Mouse (Mus musculus): Measurements from ENCODE around the gene Acsm5. TPM values are rescaled to one million over a fixed set of nuclear protein-coding genes. Genes with fewer than 3 reads are reported as not detected.

Gene Acsm5
- total and polyA plus RNA-seq, 3 experiments, result not detected

DNA sequence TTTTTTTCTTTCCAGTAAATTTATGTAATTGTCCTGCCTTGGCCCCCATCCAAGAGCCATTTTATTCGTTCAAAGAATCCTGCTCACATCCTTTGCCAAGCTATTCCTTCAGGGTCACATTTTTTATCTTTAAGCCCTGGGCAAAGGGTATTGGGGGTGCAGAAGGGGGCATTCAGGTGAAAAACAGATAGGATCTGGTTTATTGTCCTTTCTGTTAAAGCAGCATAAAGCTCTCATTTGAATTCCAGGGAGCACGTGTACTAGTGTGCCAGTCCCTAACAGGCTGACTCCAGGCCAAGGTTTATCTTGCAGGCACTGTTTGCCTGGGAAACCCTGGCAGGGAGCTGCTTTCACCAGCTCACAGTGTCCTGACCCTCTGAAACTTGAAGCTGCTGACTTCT is 6.6 kb downstream of the Acsm5 start:
- Histone ChIP-seq H3K4me3 (ENCODE audit: control insufficient read depth in 1 of 2, insufficient read depth in 1 of 2, low read depth in 2 of 2, low read length in 2 of 2) (no peak overlapping the region), H3K79me2 (ENCODE audit: control insufficient read depth, insufficient read depth, low read length, poor library complexity) (no peaks in the 10 kb centered on the region), H3K27me3 (ENCODE audit: control insufficient read depth in 1 of 2, insufficient read depth in 2 of 2, low read length in 2 of 2) (no peaks in the 10 kb centered on the region), H3K4me1 (ENCODE audit: control insufficient read depth in 1 of 2, insufficient read depth in 2 of 2, low read length in 2 of 2) (no peaks in the 10 kb centered on the region), H3K9me3 (replicated peaks; ENCODE audit: insufficient read depth, low read length) (no peaks in the 10 kb centered on the region), H3K9ac (ENCODE audit: control insufficient read depth, low read depth, low read length, poor library complexity, severe bottlenecking) (no peak overlapping the region), H3K27ac (ENCODE audit: control insufficient read depth, low read depth, low read length) (no peak overlapping the region), H3K36me3 (ENCODE audit: control insufficient read depth in 1 of 2, insufficient read depth in 2 of 2, low read length in 2 of 2) (no peaks in the 10 kb centered on the region)
- TF ChIP-seq TBP (IDR thresholded peaks at IDR 0.05; ENCODE audit: low read depth, low read length), result no peak
- no peak for TF ChIP-seq E2F4 (IDR thresholded peaks at IDR 0.05; ENCODE audit: borderline replicate concordance, low read depth, low read length)
- TF ChIP-seq BHLHE40 (IDR thresholded peaks at IDR 0.05; ENCODE audit: borderline replicate concordance, low read depth, low read length), result no peak
- no peak for TF ChIP-seq USF1 (IDR thresholded peaks at IDR 0.05; ENCODE audit: low read depth, low read length)
- no peak for TF ChIP-seq MXI1 (IDR thresholded peaks at IDR 0.05; ENCODE audit: low read depth, low read length)
- no peak for TF ChIP-seq MAFK (IDR thresholded peaks at IDR 0.05; ENCODE audit: borderline replicate concordance, low read depth, low read length)
- no peak for TF ChIP-seq SIN3A (IDR thresholded peaks at IDR 0.05; ENCODE audit: low read length)
- TF ChIP-seq MAZ (IDR thresholded peaks at IDR 0.05; ENCODE audit: low read depth, low read length), result no peak
- TF ChIP-seq TCF12 (IDR thresholded peaks at IDR 0.05; ENCODE audit: low read depth, low read length), result no peak
- no peak for TF ChIP-seq NELFE (IDR thresholded peaks at IDR 0.05; ENCODE audit: low read depth, low read length)
- no peak for TF ChIP-seq ZNF384 (IDR thresholded peaks at IDR 0.05; ENCODE audit: low read depth, low read length)
- no peak for TF ChIP-seq SMC3 (IDR thresholded peaks at IDR 0.05; ENCODE audit: low read depth, low read length)
- no peak for TF ChIP-seq USF2 (IDR thresholded peaks at IDR 0.05; ENCODE audit: borderline replicate concordance in 1 of 2, insufficient read depth in 1 of 2, low read depth in 1 of 2, low read length in 2 of 2)
- TF ChIP-seq KAT2A (conservative IDR thresholded peaks at IDR 0.05; ENCODE audit: low read depth, low read length), result no peak
- no peak for DNase-seq (ENCODE audit: low read depth, low spot score)

DNA sequence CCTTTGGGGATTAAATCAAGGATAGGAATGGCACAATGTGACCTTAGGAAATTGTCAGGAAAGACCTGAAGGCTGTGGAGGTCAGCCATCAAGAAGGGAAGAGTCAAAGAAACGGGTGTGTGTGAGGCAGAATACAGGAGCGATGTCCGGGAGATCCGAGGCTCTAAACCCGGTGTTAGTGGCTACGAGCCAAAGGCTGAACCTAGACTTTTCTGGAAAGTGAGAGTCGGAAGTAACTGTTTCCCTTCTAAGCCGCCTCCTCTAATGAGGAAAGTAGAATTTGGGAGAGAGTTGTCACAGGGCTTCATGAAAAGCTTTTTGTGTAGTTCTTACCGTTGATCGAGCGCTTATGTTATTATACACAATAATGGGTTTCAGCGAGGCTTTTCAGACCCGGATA is 7.2 kb downstream of the Acsm5 start:
- Histone ChIP-seq H3K27me3 (ENCODE audit: control insufficient read depth in 1 of 2, insufficient read depth in 2 of 2, low read length in 2 of 2) (no peaks in the 10 kb centered on the region), H3K9ac (ENCODE audit: control insufficient read depth, low read depth, low read length, poor library complexity, severe bottlenecking) (no peak overlapping the region), H3K4me3 (ENCODE audit: control insufficient read depth in 1 of 2, insufficient read depth in 1 of 2, low read depth in 2 of 2, low read length in 2 of 2) (no peak overlapping the region), H3K79me2 (ENCODE audit: control insufficient read depth, insufficient read depth, low read length, poor library complexity) (no peaks in the 10 kb centered on the region), H3K9me3 (replicated peaks; ENCODE audit: insufficient read depth, low read length) (no peaks in the 10 kb centered on the region), H3K36me3 (ENCODE audit: control insufficient read depth in 1 of 2, insufficient read depth in 2 of 2, low read length in 2 of 2) (no peaks in the 10 kb centered on the region), H3K27ac (ENCODE audit: control insufficient read depth, low read depth, low read length) (no peak overlapping the region), H3K4me1 (ENCODE audit: control insufficient read depth in 1 of 2, insufficient read depth in 2 of 2, low read length in 2 of 2) (no peaks in the 10 kb centered on the region)
- DNase-seq (ENCODE audit: low read depth, low spot score), result no peak
- TF ChIP-seq E2F4 (IDR thresholded peaks at IDR 0.05; ENCODE audit: borderline replicate concordance, low read depth, low read length) (no peak), SMC3 (IDR thresholded peaks at IDR 0.05; ENCODE audit: low read depth, low read length) (no peak), USF2 (IDR thresholded peaks at IDR 0.05; ENCODE audit: borderline replicate concordance in 1 of 2, insufficient read depth in 1 of 2, low read depth in 1 of 2, low read length in 2 of 2) (no peak), RAD21 (IDR thresholded peaks at IDR 0.05; ENCODE audit: low read depth, low read length) (no peak), CHD2 (IDR thresholded peaks at IDR 0.05; ENCODE audit: low read length) (no peak), MAFK (IDR thresholded peaks at IDR 0.05; ENCODE audit: borderline replicate concordance, low read depth, low read length) (no peak), POLR2AphosphoS5 (IDR thresholded peaks at IDR 0.05; ENCODE audit: borderline replicate concordance, low read depth, low read length) (no peak), USF1 (IDR thresholded peaks at IDR 0.05; ENCODE audit: low read depth, low read length) (no peak), MAX (IDR thresholded peaks at IDR 0.05; ENCODE audit: low read length) (no peak), CHD1 (IDR thresholded peaks at IDR 0.05; ENCODE audit: low read depth, low read length) (no peak), ELF1 (IDR thresholded peaks at IDR 0.05; ENCODE audit: low read depth, low read length) (no peak)
